Mouse (Mus musculus) limb, embryonic 10.5 days (tissue): ENCODE results near the gene Sept4. TPM values are rescaled to one million over a fixed set of nuclear protein-coding genes. Genes with fewer than 3 reads are reported as not detected.

Experiments
- DNase-seq: peaks from one replicate; pipeline ENCODE4 v3.0.0-alpha.2; 2017; ENCODE audit warnings: low spot score
- H3K27ac ChIP-seq: fragments of 300-500 bp; sonication (generic); 2 replicates; pipeline ENCODE4 v1.5.1; 2016; ENCODE audit warnings: mild to moderate bottlenecking
- H3K27me3 ChIP-seq: fragments of 300-500 bp; sonication (generic); 2 replicates; pipeline ENCODE4 v1.6.1; 2016; ENCODE audit warnings: low read depth, mild to moderate bottlenecking; ENCODE audit not compliant: poor library complexity, severe bottlenecking
- H3K36me3 ChIP-seq: fragments of 300-500 bp; sonication (generic); 2 replicates; pipeline ENCODE4 v1.6.1; 2016; ENCODE audit warnings: mild to moderate bottlenecking, moderate library complexity
- H3K4me1 ChIP-seq: fragments of 300-500 bp; sonication (generic); 2 replicates; pipeline ENCODE4 v1.6.1; 2016
- H3K4me3 ChIP-seq: fragments of 300-500 bp; sonication (generic); 2 replicates; pipeline ENCODE4 v1.5.1; 2016; ENCODE audit warnings: mild to moderate bottlenecking, moderate library complexity
- H3K9me3 ChIP-seq: fragments of 300-500 bp; sonication (generic); replicated peaks from 2 replicates; pipeline ENCODE4 v1.6.1; 2016; ENCODE audit warnings: mild to moderate bottlenecking
- WGBS: fragments of 180-500 bp; shearing (Covaris S2); methylation state at CpG from one replicate; pipeline ENCODE4 v1.1.7; 2016; 5-methylcytosine and 5-hydroxymethylcytosine counted together
- polyA plus RNA-seq: library from polyadenylated mRNA; unstranded; fragments of >200 nt; fragmentation: Nextera tagmentation; extraction: Ambion mirVana; gene quantifications from 2 replicates; pipeline ENCODE4 v1.2.1, GENCODE M21; 2016

Gene Sept4
- polyA plus RNA-seq, 1 experiment from 2014 or later: 6.0 TPM

GRCm38 (mm10) chr11:87561208-87561607, 7.5 kb upstream of the Sept4 start:
- no peak for DNase-seq
- Histone ChIP-seq H3K4me3 (no peak overlapping the region), H3K9me3 (no peaks in the 10 kb centered on the region), H3K36me3 (no peaks in the 10 kb centered on the region), H3K27me3 (no peaks in the 10 kb centered on the region), H3K4me1 (no peaks in the 10 kb centered on the region), H3K27ac (no peak overlapping the region)
- 88% methylated on average over 6 of the region's 6 CpGs for WGBS

DNA sequence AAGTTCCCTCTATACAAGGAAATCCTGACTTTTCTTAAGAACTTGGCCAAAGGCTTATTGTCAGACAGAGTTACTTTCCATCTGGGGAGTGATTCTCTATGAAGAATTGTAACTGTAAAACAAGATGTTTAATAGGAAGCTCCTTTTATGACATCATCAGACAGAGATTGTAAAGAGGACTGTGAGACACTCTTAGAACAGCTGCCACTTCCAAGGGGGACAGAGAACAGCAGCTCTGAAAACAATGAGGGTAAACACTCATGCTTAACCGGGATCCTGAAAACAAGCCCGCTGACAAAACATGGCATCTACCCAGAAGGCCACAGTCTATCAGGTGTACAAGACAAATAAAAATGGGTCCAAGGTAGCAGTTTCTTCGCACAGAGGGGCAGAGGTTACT, 2.2 kb upstream of the Sept4 start, which contains the start of gene Gm11492:
Gm11492 (plus strand) TSS at position 153 of the 400 bp plus-strand sequence.
- WGBS: 86% methylated on average over 3 of the region's 3 CpGs
- Histone ChIP-seq H3K27me3 (no peaks in the 10 kb centered on the region), H3K4me1 (no peaks in the 10 kb centered on the region), H3K9me3 (no peaks in the 10 kb centered on the region), H3K36me3 (no peaks in the 10 kb centered on the region), H3K4me3 (no peak within 1 kb of the TSS), H3K27ac (no peak within 1 kb of the TSS)
- DNase-seq: no peak

- Histone ChIP-seq H3K9me3 (no peaks in the 10 kb centered on the region), H3K27ac (no peak overlapping the region), H3K27me3 (no peaks in the 10 kb centered on the region), H3K4me1 (no peaks in the 10 kb centered on the region), H3K4me3 (no peak overlapping the region), H3K36me3 (no peaks in the 10 kb centered on the region)
- DNase-seq: no peak
- WGBS: 83% methylated on average over 5 of the region's 5 CpGs
Measured at GRCm38 (mm10) chr11:87570743-87571142, 2.0 kb downstream of the Sept4 start.

GRCm38 (mm10) chr11:87571361-87571950, 2.8 kb downstream of the Sept4 start:
- no peak overlapping the region for H3K27ac ChIP-seq
- no peaks in the 10 kb centered on the region for H3K36me3 ChIP-seq
- no peak for DNase-seq
- H3K4me1 ChIP-seq: no peaks in the 10 kb centered on the region
- WGBS: 92% methylated on average over 1 of the region's 1 CpGs
- H3K9me3 ChIP-seq: no peaks in the 10 kb centered on the region
- peaks cover 3% of the 10 kb centered on the region; the same call in 1 of the 2 replicates for H3K27me3 ChIP-seq
- no peak overlapping the region for H3K4me3 ChIP-seq

DNA sequence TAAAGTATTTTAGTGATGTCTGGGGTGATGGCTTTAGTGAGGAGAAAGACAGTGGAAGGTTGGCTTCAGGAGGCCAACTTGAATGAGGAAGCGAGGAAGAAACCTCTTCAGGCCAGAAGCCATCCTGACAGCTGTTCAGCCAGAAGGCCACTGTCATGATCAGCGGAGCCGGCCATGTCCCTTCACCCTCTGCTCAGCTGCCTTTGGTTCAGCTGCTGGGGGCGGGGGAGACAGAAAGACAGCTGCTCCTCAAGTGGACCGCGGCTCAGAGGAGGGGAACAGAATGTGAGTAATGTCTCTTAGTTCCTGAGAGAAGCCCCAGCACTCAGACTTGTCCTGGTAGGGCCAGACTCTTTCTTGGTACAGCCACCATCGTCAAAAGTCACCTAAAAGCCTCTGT, 5.0 kb downstream of the Sept4 start:
- no peak overlapping the region for H3K4me3 ChIP-seq
- WGBS: 88% methylated on average over 7 of the region's 7 CpGs
- peaks cover 14% of the 10 kb centered on the region for H3K4me1 ChIP-seq
- no peak overlapping the region for H3K27ac ChIP-seq
- no peaks in the 10 kb centered on the region for H3K36me3 ChIP-seq
- peaks cover 16% of the 10 kb centered on the region for H3K27me3 ChIP-seq
- no peak for DNase-seq
- H3K9me3 ChIP-seq: no peaks in the 10 kb centered on the region

DNA sequence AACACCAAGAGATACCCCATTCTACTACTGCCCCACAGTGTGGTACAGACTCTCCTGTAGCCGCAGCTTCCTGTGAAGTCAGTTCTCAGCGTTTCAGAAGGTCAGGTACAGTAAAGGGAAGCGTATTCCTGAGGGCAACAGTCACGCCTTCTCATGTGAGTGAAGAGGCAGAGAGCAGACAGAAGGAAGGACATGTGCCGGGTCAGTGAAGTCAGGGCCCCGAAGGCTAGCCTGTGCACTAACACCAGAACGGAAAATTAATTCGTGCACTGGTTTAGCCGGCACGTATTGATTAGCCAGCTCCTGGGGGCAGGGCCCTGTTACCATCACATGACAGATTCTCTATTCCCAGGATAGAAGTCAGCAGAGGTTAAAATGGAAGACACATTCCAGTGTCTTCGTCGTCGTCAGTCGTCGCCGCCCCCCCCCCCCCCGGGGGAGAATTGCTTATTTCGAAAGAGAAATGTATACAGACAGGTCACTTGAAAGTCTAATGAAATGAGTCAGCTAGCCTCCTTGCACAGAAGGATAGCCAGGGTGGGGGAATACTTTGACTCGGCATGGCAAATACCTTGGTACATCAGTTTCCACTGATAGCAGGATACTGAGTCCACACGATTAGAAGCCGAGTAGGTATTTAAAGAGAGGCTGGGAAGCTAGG, 5.9 kb downstream of the Sept4 start:
- Histone ChIP-seq H3K4me3 (no peak overlapping the region), H3K27me3 (peaks cover 22% of the 10 kb centered on the region), H3K9me3 (no peaks in the 10 kb centered on the region), H3K27ac (no peak overlapping the region), H3K36me3 (no peaks in the 10 kb centered on the region), H3K4me1 (peaks cover 23% of the 10 kb centered on the region)
- no peak for DNase-seq
- WGBS: 80% methylated on average over 21 of the region's 21 CpGs

DNA sequence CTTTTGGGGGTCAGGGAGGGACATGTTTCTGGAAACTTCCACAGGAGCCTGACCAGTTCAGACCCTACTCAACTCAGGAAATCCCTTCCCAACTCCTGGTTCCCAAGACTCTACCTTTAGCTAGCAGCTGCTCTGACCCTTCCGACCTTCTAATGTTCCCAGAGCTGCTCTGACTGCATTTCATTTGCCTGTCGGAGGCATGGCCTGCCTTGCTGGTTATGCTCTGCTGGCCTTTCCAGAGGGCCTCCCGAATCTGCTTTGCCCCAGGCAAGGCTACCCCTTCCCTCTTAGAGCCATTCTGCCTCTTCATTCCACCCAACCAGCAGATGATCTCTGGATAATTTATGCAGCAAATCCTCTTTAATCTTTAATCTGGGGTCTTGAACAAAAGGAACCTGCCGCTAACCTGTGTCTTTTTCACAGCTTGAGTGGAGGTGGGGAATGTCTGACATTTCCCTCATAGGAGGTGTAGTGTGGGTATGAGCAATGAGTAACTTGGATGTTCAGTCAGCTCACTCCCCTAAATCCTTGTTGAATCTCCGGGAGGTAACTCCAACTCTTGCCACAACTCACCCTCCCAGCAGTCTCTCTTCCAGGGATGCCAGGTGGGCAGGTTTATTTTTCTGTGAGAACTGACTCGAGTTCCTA, 9.0 kb downstream of the Sept4 start:
- Histone ChIP-seq H3K27ac (no peak overlapping the region), H3K4me1 (peaks cover 23% of the 10 kb centered on the region), H3K9me3 (no peaks in the 10 kb centered on the region), H3K4me3 (peak overlapping the region; percentile 73), H3K36me3 (no peaks in the 10 kb centered on the region), H3K27me3 (peaks cover 38% of the 10 kb centered on the region)
- no peak for DNase-seq
- WGBS: 24% methylated on average over 6 of the region's 6 CpGs

- Histone ChIP-seq H3K27ac (peak overlapping the region; percentile 73), H3K27me3 (peaks cover 38% of the 10 kb centered on the region), H3K36me3 (no peaks in the 10 kb centered on the region), H3K9me3 (no peaks in the 10 kb centered on the region), H3K4me3 (peak overlapping the region; percentile 73), H3K4me1 (peaks cover 27% of the 10 kb centered on the region)
- DNase-seq: peak; percentile 79
- WGBS: under 1% methylated on average over 40 of the region's 40 CpGs
Measured at GRCm38 (mm10) chr11:87578249-87578962, 9.7 kb downstream of the Sept4 start.

- H3K9me3 ChIP-seq: no peaks in the 10 kb centered on the region
- WGBS: 18% methylated on average over 10 of the region's 10 CpGs
Measured at GRCm38 (mm10) chr11:87578963-87579601, 10.4 kb downstream of the Sept4 start.

DNA sequence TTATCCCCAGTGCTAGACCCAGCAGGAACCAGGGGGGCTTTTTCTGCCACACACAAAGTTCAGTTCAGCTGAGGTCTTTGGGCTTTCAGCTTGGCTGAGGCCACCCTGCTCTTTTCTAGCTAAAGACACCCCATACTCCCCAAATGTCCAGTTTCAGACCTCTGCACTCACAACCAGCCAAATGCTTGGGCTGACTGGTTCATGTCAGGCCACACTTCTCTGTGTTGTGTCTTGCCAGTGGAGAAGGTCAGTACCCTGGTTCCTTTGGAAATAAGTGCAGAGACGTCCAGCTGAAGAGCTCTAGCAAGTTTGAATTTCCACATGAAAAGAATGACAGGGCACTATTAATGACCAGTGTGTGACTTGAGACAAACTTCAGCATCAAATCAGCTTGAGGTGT, 11.0 kb downstream of the Sept4 start:
- Histone ChIP-seq H3K27me3 (peaks cover 38% of the 10 kb centered on the region), H3K9me3 (no peaks in the 10 kb centered on the region), H3K27ac (no peak overlapping the region), H3K4me3 (no peak overlapping the region), H3K4me1 (peaks cover 27% of the 10 kb centered on the region), H3K36me3 (no peaks in the 10 kb centered on the region)
- no peak for DNase-seq
- WGBS: 45% methylated on average over 1 of the region's 1 CpGs

More at GRCm38 (mm10) chr11:87578963-87579601, 10.4 kb downstream of the Sept4 start:
- Histone ChIP-seq H3K4me1 (peaks cover 27% of the 10 kb centered on the region), H3K27me3 (peaks cover 38% of the 10 kb centered on the region), H3K36me3 (no peaks in the 10 kb centered on the region), H3K27ac (no peak overlapping the region), H3K4me3 (peak overlapping the region; percentile 73)
- DNase-seq: no peak

GRCm38 (mm10) chr11:87580543-87581085, 11.9 kb downstream of the Sept4 start:
- Histone ChIP-seq H3K27me3 (peaks cover 38% of the 10 kb centered on the region), H3K9me3 (no peaks in the 10 kb centered on the region), H3K4me3 (no peak overlapping the region), H3K4me1 (peaks cover 27% of the 10 kb centered on the region), H3K27ac (no peak overlapping the region), H3K36me3 (no peaks in the 10 kb centered on the region)
- 65% methylated on average over 10 of the region's 10 CpGs for WGBS
- no peak for DNase-seq

DNA sequence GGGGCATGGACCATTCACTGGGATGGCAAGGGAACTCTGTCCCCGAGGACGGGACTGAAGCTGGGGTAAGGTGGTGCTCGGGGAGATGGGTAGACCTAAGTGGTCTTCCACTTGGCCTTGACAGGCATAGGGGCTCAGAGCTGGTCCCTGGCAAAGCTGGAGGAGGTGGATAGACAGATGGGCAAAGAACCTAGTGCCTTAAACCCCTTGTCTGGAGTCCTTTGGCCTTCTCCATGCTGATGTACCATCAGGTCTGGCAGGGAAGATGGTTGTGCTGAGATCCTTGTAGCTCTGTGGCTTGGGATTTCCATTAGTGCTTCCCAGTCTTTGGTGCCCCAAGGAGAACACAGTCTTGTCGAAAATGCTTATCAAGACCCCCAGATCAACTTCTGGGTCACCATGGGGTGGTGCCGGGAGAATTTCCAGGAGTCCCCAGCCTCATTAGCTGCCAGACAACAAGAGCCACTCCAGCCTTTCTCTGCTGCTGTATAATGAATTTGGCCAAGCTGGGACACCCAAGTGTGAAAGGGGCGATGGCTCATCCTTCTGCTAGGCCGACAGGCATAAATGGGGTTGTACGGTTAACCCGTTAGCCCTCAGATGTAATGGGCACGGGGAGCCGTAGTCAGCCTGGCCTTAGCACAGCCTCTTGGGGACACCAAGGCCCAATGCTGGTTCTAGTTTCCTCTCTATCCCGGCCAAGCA, 12.6 kb downstream of the Sept4 start:
- Histone ChIP-seq H3K27me3 (peaks cover 36% of the 10 kb centered on the region), H3K4me1 (peaks cover 27% of the 10 kb centered on the region), H3K9me3 (no peaks in the 10 kb centered on the region), H3K36me3 (no peaks in the 10 kb centered on the region), H3K27ac (no peak overlapping the region), H3K4me3 (no peak overlapping the region)
- 88% methylated on average over 12 of the region's 12 CpGs for WGBS
- no peak for DNase-seq
